Mouse (Mus musculus) olfactory bulb, adult 2 months (tissue): ENCODE results near the gene Fcnb. TPM values are rescaled to one million over a fixed set of nuclear protein-coding genes. Genes with fewer than 3 reads are reported as not detected.

Source experiments
- H3K27ac ChIP-seq: fragments of 200-500 bp; 2 replicates; pipeline ENCODE4 v1.5.1; 2012; ENCODE audit warnings: low read depth, low read length; ENCODE audit not compliant: insufficient read depth
- H3K4me1 ChIP-seq: fragments of 200-500 bp; 2 replicates; pipeline ENCODE4 v1.6.1; 2012; ENCODE audit warnings: low read length; ENCODE audit not compliant: control insufficient read depth, insufficient read depth
- H3K4me3 ChIP-seq: fragments of 200-500 bp; 2 replicates; pipeline ENCODE4 v1.5.1; 2012; ENCODE audit warnings: mild to moderate bottlenecking, low read depth, low read length, moderate library complexity; ENCODE audit not compliant: insufficient read depth
- CTCF ChIP-seq: fragments of 200-500 bp; IDR thresholded peaks from 2 replicates; pipeline ENCODE4 v1.5.1; 2012; ENCODE audit warnings: low read depth, mild to moderate bottlenecking, low read length, moderate library complexity; ENCODE audit not compliant: insufficient read depth
- POLR2A ChIP-seq: fragments of 200-500 bp; IDR thresholded peaks from 2 replicates; pipeline ENCODE4 v1.6.1; 2012; ENCODE audit warnings: mild to moderate bottlenecking, low read depth, low read length, moderate library complexity; ENCODE audit not compliant: insufficient read depth
- WGBS: fragments of 180-500 bp; shearing (Covaris S2); methylation state at CpG from one replicate; pipeline ENCODE4 v1.1.7; 2018; 5-methylcytosine and 5-hydroxymethylcytosine counted together
- polyA plus RNA-seq: library from polyadenylated mRNA; stranded (reverse); fragments of >200 nt; gene quantifications from 2 replicates; pipeline ENCODE4 v1.2.4, GENCODE M21; 2012; ENCODE audit warnings: low replicate concordance; ENCODE audit not compliant: missing spikeins, insufficient read depth, insufficient read length

Fcnb gene
- polyA plus RNA-seq, 1 experiment, result not detected

GRCm38 (mm10) chr2:28038391-28039096 is 46.1 kb downstream of the Fcnb start:
- 44% methylated on average over 14 of the region's 14 CpGs for WGBS
- Histone ChIP-seq H3K4me3 (no peak overlapping the region), H3K4me1 (peaks cover 29% of the 10 kb centered on the region), H3K27ac (no peak overlapping the region; the same call in 1 of the 2 replicates)
- TF ChIP-seq CTCF, result no peak
- TF ChIP-seq POLR2A, result no peak

DNA sequence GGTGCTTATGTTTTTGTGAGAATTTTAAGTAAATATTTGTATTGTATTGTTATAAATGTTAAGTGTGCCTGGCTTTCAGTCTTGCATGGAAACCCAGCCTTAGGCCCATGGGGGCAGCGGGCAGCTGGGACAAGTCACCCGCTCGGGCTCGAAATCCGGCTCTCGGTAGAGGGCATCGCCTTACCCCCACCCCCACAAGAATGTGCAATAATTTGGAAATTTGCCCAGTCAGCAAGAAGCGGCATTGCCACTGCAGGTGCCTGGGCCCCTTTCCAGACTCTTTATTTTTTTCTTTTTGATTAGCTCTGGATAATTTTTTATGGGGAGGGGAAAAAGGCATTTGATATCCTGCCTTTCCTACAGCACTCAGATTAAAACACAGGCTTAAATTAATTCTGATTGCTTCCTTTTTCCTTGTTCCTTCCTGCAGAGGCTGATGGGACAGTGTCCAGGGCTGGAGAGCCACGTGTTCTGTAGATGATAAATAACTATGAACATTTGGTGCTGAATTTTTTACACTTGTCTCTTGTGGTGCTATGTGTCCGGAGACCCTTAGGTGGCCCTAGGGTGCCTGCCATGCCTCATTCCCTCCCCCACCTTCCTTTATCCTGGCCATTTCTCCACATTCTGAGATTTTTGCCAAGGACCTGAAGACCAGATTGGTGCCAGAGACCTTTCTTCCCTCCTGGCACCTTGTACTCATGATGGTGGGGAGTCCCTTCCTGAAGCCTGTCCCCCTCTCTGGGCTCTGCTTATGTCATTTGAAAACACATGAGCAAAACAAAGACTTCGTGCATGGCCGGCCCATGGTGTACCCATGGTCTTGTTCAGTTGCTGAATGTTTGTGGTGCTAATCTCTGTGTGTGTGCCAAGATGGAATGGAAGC is 46.9 kb downstream of the Fcnb start:
- Histone ChIP-seq H3K4me3 (no peak overlapping the region), H3K27ac (no peak overlapping the region), H3K4me1 (peaks cover 32% of the 10 kb centered on the region)
- TF ChIP-seq POLR2A (no peak), CTCF (no peak)
- 55% methylated on average over 12 of the region's 12 CpGs for WGBS

DNA sequence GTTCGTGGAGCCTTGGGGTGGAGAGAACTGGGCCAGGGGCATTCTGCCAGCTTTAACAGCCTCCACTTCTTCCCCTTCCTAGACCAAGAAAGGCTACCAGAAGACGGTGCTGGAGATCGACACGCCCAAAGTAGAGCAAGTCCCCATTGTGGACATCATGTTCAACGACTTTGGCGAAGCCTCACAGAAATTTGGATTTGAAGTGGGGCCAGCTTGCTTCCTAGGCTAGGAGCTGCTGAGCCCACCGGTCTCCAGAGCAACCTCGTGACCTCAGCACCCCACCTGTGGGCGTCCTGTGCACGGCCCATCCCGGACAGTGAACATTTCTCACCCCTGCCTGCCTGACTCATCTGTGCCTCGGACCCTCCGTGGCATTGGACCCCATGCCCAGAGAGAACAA is 47.9 kb downstream of the Fcnb start:
- 78% methylated on average over 13 of the region's 13 CpGs for WGBS
- TF ChIP-seq POLR2A (no peak), CTCF (no peak)
- H3K4me1 ChIP-seq, result peaks cover 36% of the 10 kb centered on the region
- H3K4me3 ChIP-seq, result no peak overlapping the region
- no peak overlapping the region for H3K27ac ChIP-seq

- H3K4me3 ChIP-seq, result no peak overlapping the region
- H3K27ac ChIP-seq, result no peak overlapping the region
- H3K4me1 ChIP-seq, result peaks cover 36% of the 10 kb centered on the region
- WGBS, result 57% methylated on average over 13 of the region's 13 CpGs
- TF ChIP-seq CTCF (no peak), POLR2A (no peak)
Observed at GRCm38 (mm10) chr2:28034011-28034710, 50.5 kb downstream of the Fcnb start.

GRCm38 (mm10) chr2:28032469-28032868 is 52.2 kb downstream of the Fcnb start:
- no peak overlapping the region for H3K27ac ChIP-seq
- WGBS, result 95% methylated on average over 11 of the region's 11 CpGs
- H3K4me1 ChIP-seq, result peaks cover 25% of the 10 kb centered on the region
- no peak overlapping the region for H3K4me3 ChIP-seq
- TF ChIP-seq CTCF (no peak), POLR2A (no peak)

DNA sequence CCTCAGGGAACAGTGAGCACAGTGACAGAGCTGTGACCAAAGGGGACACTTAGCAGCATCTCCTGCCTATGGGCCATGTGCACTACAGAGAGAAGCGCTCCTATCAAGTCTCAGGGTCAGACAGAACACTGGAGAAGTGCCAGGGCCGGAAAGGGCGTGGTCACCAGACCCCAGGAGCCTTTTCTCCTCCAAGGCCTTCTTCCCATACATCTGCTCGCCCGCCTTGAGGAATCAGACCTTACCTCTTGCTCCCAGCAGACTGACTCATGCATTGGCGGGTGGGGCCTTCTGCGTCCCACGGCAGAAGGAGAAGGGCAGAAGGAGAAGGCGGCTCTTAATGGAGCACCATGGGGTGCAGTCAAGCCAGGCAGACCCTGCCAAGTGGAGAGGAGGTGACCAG is 52.8 kb downstream of the Fcnb start:
- no peak overlapping the region for H3K27ac ChIP-seq
- WGBS, result 74% methylated on average over 9 of the region's 9 CpGs
- no peak overlapping the region for H3K4me3 ChIP-seq
- peaks cover 21% of the 10 kb centered on the region for H3K4me1 ChIP-seq
- no peak for TF ChIP-seq CTCF
- TF ChIP-seq POLR2A, result no peak

Other genes starting within 250 kb of the Fcnb start
- gene Col5a1, start 198.5 kb downstream of the Fcnb start, polyA plus RNA-seq, result not detected in 2 replicates
- gene Olfm1, start 108.1 kb upstream of the Fcnb start, polyA plus RNA-seq, result 171 TPM in 1 of 2 replicates, not detected in the other